ENCODE assay signal across 6 mouse cellular contexts in genomic region chr7:55918365-55918764, GRCm38 (mm10). TPM values are rescaled to one million over a fixed set of nuclear protein-coding genes. Genes with fewer than 3 reads are reported as not detected.
DNase-seq lines count a peak whose midpoint lies in the region; ATAC-seq and TF ChIP-seq lines count a peak whose summit lies in the region.
"Not testable (repeated sequence)": the region's sequence is repeated elsewhere in the genome, so short reads cannot be mapped to it uniquely, and the experiment has no call there.

No protein-coding gene starts in this region.

- not testable (repeated sequence) for H3K4me3 ChIP-seq in lung, embryonic 14.5 days (ENCODE audit: low read depth, low read length)

- H3K27me3 ChIP-seq in lung, embryonic 14.5 days (ENCODE audit: insufficient read depth, low read length); splenic B cell, adult 2 months (ENCODE audit: control insufficient read depth, insufficient read depth, low read length, poor library complexity, severe bottlenecking): not testable (repeated sequence)

- not testable (repeated sequence) for TF ChIP-seq CTCF in lung, embryonic 14.5 days (IDR thresholded peaks at IDR 0.05; ENCODE audit: low read depth)

- H3K4me2 ChIP-seq in lung, embryonic 14.5 days = not testable (repeated sequence)

- 93% methylated on average over 11 of the region's 11 CpGs for WGBS in lung, embryonic 14.5 days

- not testable (repeated sequence) for H3K27ac ChIP-seq in lung, embryonic 14.5 days (ENCODE audit: low read depth)

- H3K4me1 ChIP-seq in lung, embryonic 14.5 days (ENCODE audit: insufficient read depth) = not testable (repeated sequence)

- H3K9me3 ChIP-seq in lung, embryonic 14.5 days (ENCODE audit: low read depth, low read length) = not testable (repeated sequence)

- H3K36me3 ChIP-seq in lung, embryonic 14.5 days (ENCODE audit: insufficient read depth) = peaks cover 76% of the 10 kb centered on the region
- H3K36me3 ChIP-seq in splenic B cell, adult 2 months (ENCODE audit: control insufficient read depth, insufficient read depth, low read length, poor library complexity, severe bottlenecking) = not testable (repeated sequence)

- ATAC-seq in lung, embryonic 14.5 days (ENCODE audit: insufficient read depth) = not testable (repeated sequence)
- ATAC-seq in megakaryocyte, adult 5-6 weeks (ENCODE audit: poor library complexity, severe bottlenecking) = peak; percentile 99

- DNase-seq in brain, adult 2 months (ENCODE audit: low read depth, low spot score) = peak; percentile 27
- DNase-seq in heart, adult 11 months = peak; percentile 81
- DNase-seq in lung, embryonic 14.5 days = peak; percentile 6
- DNase-seq in monocyte, adult 2 months (ENCODE audit: low read depth in 1 of 2, low spot score in 2 of 2) = peak; percentile 18 to 21
- DNase-seq in splenic B cell, adult 2 months (ENCODE audit: low read depth, low spot score) = peak; percentile 15

- H3K9ac ChIP-seq in lung, embryonic 14.5 days = not testable (repeated sequence)

RNA-seq across cellular contexts. Expression of gene Nipa2, which starts 43.9 kb away (rescaled TPM):
- 55.8 and 57.8 TPM in 2 replicates for polyA plus RNA-seq in lung, embryonic 14.5 days (2014; fragmentation: Nextera tagmentation; extraction: Ambion mirVana)
- 72.2 and 73.9 TPM in 2 replicates for total RNA-seq in megakaryocyte, adult 5-6 weeks (2015)
- total RNA-seq in megakaryocyte, adult 5-6 weeks (2017) = 46.5 and 48.2 TPM in 2 replicates

Comparison
In these comparisons a context has a peak if more than half of its experiments do, and no peak if none do; other contexts are left out.
1. DNase-seq: peak in every context shown above with its lines; median percentile 81 in heart, adult 11 months; 27 in brain, adult 2 months; 20 in monocyte, adult 2 months; 15 in splenic B cell, adult 2 months; 6 in lung, embryonic 14.5 days.